Mouse (Mus musculus): ENCODE measurements at regions not wholly inside any gene's neighbourhood (a gene's known extent, or its start where the extent isn't known, plus 50 kb on each side); places are given as distances from the start of the nearest gene placed in this dataset.
"Not testable (repeated sequence)": the region's sequence is repeated elsewhere in the genome, so short reads cannot be mapped to it uniquely, and the experiment has no call there.

- no peak for ATAC-seq (ENCODE audit: insufficient number of reproducible peaks, low FRiP score, low TSS enrichment, low read depth)
- Histone ChIP-seq H3K4me1 (no peaks in the 10 kb centered on the region), H3K4me3 (no peak overlapping the region), H3K9ac (no peak overlapping the region), H3K27ac (no peak overlapping the region), H3K9me3 (no peaks in the 10 kb centered on the region), H3K4me2 (no peak overlapping the region), H3K36me3 (no peaks in the 10 kb centered on the region), H3K27me3 (no peaks in the 10 kb centered on the region)
- WGBS, result 46% methylated on average over 6 of the region's 6 CpGs
Measured at GRCm38 (mm10) chr9:4234796-4235195, 74.5 kb downstream of the Aasdhppt start.

DNA sequence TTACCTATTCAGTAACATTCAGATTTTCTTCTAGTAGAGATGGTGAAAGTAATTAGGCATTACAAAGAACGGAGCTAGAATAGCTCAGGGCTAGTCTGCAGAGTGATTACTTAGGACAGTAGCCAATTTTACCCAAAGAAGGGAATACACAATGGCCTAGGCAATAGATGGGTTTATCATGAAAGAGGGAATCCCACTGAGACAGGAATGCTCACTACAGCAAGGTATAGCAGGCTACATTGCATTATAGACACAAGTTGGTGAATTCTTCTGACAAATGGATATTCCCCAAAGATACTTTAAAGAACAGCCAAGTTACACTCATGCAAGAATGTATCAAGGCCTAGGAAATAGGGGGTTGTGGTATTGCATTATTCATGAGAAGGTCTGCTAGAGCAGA, 94.7 kb downstream of the Aasdhppt start:
- 80% methylated on average over 1 of the region's 1 CpGs for WGBS
- not testable (repeated sequence) for H3K36me3 ChIP-seq; H3K9me3 ChIP-seq; H3K9ac ChIP-seq; H3K27ac ChIP-seq; ATAC-seq (ENCODE audit: insufficient number of reproducible peaks, low FRiP score, low TSS enrichment, low read depth); H3K27me3 ChIP-seq; H3K4me2 ChIP-seq; H3K4me3 ChIP-seq; H3K4me1 ChIP-seq

DNA sequence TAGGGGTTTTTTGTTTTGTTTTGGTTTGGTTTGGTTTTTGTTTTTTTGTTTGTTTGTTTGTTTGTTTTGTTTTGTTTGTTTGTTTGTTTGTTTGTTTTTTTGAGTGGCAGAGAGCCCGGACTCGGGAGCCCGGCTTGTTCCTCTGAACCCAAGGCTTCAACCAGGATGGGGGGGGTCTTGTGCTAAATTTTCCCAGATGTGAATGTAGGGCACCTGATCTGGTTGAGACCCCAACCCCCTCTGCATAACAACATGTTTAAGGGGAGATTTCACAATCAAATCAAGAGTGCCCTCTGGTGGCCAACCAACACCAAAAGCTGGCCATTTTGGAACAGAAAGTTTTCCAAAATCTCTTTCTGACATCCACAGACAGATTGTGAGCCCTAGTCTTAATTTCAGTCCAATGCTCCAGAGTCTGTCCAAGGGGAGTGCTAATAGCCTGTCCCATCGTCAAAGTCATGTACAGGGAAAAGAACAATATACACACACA, 99.2 kb downstream of the Aasdhppt start:
- WGBS, result 85% methylated on average over 4 of the region's 4 CpGs

DNA sequence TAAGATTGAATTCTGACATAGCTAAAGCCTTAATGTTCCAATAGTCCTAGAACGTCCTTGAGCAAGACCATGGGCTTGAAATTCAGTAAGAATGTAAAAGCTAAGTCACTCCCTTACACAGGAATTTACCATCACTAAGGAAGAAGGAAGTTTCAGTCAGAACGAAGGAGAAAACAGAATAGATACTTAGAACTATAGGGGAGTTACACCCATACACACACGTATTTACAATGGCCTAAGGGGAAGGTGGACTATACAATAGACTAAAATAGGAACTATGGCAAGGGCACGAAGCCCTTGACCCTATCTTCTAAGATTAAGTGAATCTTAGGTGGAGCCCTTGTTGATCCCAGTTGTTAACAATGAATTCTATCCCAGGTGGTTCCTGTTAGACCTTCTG, 116.5 kb downstream of the Aasdhppt start:
- 81% methylated on average over 4 of the region's 4 CpGs for WGBS
- H3K4me1 ChIP-seq; H3K4me2 ChIP-seq; H3K27me3 ChIP-seq; H3K9me3 ChIP-seq; H3K36me3 ChIP-seq; H3K27ac ChIP-seq; H3K4me3 ChIP-seq; ATAC-seq (ENCODE audit: insufficient number of reproducible peaks, low FRiP score, low TSS enrichment, low read depth); H3K9ac ChIP-seq: not testable (repeated sequence)

More for the DNA sequence above, 99.2 kb downstream of the Aasdhppt start:
- Histone ChIP-seq H3K9ac (no peak overlapping the region), H3K9me3 (no peaks in the 10 kb centered on the region), H3K4me3 (no peak overlapping the region), H3K4me1 (no peaks in the 10 kb centered on the region), H3K4me2 (no peak overlapping the region), H3K27me3 (no peaks in the 10 kb centered on the region), H3K27ac (no peak overlapping the region), H3K36me3 (no peaks in the 10 kb centered on the region)
- ATAC-seq (ENCODE audit: insufficient number of reproducible peaks, low FRiP score, low TSS enrichment, low read depth), result no peak

DNA sequence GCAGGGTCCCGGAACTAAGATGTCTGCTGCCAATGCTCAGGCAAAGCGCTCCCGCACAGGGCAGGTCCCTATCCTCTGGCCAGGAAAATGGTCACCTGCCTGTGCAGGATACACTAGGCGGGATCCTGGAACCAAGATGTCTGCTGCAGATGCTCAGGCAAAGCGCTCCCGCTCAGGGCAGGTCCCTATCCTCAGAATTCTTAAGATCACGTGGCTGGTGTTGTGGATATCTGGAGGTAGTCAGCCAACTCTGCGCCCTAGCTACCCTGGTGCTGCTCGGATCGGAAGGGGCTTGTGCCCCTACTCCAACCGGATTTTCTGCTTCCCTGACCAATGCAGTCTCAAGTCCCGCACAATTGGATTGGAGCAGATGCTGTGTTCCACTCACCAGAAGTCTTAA, 153.3 kb downstream of the Aasdhppt start:
- H3K9ac ChIP-seq; H3K4me3 ChIP-seq; H3K4me1 ChIP-seq; ATAC-seq (ENCODE audit: insufficient number of reproducible peaks, low FRiP score, low TSS enrichment, low read depth); H3K9me3 ChIP-seq; H3K27ac ChIP-seq; H3K36me3 ChIP-seq; H3K4me2 ChIP-seq; H3K27me3 ChIP-seq: not testable (repeated sequence)
- WGBS, result 92% methylated on average over 12 of the region's 12 CpGs

- not testable (repeated sequence) for H3K9me3 ChIP-seq; H3K27me3 ChIP-seq; ATAC-seq (ENCODE audit: insufficient number of reproducible peaks, low FRiP score, low TSS enrichment, low read depth); H3K27ac ChIP-seq; H3K4me2 ChIP-seq; H3K4me3 ChIP-seq; H3K9ac ChIP-seq; H3K36me3 ChIP-seq; H3K4me1 ChIP-seq
- 46% methylated on average over 15 of the region's 15 CpGs for WGBS
Measured at GRCm38 (mm10) chr9:4138829-4139228, 170.4 kb downstream of the Aasdhppt start.

- Histone ChIP-seq H3K4me3 (no peak overlapping the region), H3K9ac (no peak overlapping the region), H3K36me3 (no peaks in the 10 kb centered on the region), H3K27me3 (no peaks in the 10 kb centered on the region), H3K4me2 (no peak overlapping the region), H3K4me1 (no peaks in the 10 kb centered on the region), H3K9me3 (no peaks in the 10 kb centered on the region), H3K27ac (no peak overlapping the region)
- ATAC-seq (ENCODE audit: insufficient number of reproducible peaks, low FRiP score, low TSS enrichment, low read depth), result peak; percentile 61; the same call in 1 of the 2 replicates
- 74% methylated on average over 3 of the region's 3 CpGs for WGBS
Measured at GRCm38 (mm10) chr9:4092518-4092917, 216.8 kb downstream of the Aasdhppt start.

DNA sequence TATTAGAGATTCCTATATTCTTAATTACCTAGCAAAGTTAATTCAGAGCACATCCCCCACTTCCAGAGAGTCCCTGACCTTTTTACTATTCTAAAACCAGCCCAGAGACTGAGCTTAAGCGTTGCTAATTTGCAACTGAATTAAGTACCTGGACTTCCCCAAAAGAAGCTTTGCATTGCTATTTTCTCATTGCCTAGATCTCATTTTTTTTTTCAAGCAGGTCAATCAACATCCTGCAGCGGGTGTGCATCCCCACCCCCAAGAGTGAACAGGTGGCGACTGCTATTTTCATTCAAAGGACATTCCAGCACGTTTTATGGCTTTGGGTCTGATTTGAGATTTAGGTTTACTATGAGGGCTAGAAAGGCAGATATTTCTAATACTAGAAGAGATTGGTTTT, 226.6 kb downstream of the Aasdhppt start:
- WGBS, result 66% methylated on average over 4 of the region's 4 CpGs
- not testable (repeated sequence) for H3K36me3 ChIP-seq; H3K4me3 ChIP-seq; H3K27me3 ChIP-seq; H3K4me1 ChIP-seq; H3K4me2 ChIP-seq; H3K9ac ChIP-seq; ATAC-seq (ENCODE audit: insufficient number of reproducible peaks, low FRiP score, low TSS enrichment, low read depth); H3K9me3 ChIP-seq; H3K27ac ChIP-seq

GRCm38 (mm10) chr9:4061037-4061436, 248.2 kb downstream of the Aasdhppt start:
- no peaks in the 10 kb centered on the region for H3K36me3 ChIP-seq
- H3K4me3 ChIP-seq, result no peak overlapping the region
- H3K4me1 ChIP-seq, result no peaks in the 10 kb centered on the region
- ATAC-seq (ENCODE audit: insufficient number of reproducible peaks, low FRiP score, low TSS enrichment, low read depth), result no peak
- no peaks in the 10 kb centered on the region for H3K9me3 ChIP-seq
- H3K4me2 ChIP-seq, result no peak overlapping the region
- H3K27ac ChIP-seq, result no peak overlapping the region
- no peaks in the 10 kb centered on the region for H3K27me3 ChIP-seq
- no peak overlapping the region for H3K9ac ChIP-seq

DNA sequence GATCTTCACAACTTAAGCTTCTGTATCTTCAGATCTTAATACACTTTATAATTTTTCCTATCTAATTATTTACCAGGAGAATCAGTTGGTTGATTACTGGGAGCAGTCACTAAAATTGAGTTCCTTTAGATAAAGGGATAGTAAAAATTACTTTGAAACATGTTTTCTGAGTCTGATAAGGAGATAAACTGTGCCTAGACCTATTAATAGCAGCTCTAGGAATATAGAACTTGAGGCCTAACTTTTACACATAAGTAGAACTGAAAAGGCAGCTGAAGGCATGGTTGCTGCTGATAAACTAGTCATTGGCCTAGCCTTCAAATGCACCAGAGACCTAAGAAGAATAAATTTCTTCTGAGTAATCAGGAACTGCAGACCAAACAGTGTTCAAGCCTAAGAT, 260.5 kb downstream of the Aasdhppt start:
- Histone ChIP-seq H3K4me2 (no peak overlapping the region), H3K4me1 (no peaks in the 10 kb centered on the region), H3K9ac (no peak overlapping the region), H3K9me3 (no peaks in the 10 kb centered on the region), H3K36me3 (no peaks in the 10 kb centered on the region), H3K27me3 (no peaks in the 10 kb centered on the region), H3K27ac (no peak overlapping the region), H3K4me3 (no peak overlapping the region)
- ATAC-seq (ENCODE audit: insufficient number of reproducible peaks, low FRiP score, low TSS enrichment, low read depth), result no peak

DNA sequence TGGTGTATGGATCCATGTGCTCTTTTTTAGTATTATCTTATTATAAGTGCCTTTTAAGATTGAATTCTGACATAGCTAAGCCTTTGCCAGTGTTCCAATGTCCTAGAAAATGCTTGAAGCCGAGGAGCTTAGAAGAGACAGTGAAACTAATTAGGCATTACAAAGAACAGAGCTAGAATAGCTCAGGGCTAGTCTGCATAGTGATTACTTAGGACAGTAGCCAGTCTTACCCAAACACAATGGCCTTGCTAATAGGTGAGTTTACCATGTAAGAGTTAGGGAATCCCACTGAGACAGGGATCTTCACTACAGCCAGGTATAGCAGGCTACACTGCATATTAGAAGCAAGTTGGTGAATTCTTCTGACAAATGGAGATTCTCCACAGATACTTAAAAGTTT, 261.6 kb downstream of the Aasdhppt start:
- not testable (repeated sequence) for H3K4me2 ChIP-seq; H3K9me3 ChIP-seq; H3K36me3 ChIP-seq; ATAC-seq (ENCODE audit: insufficient number of reproducible peaks, low FRiP score, low TSS enrichment, low read depth); H3K4me3 ChIP-seq; H3K27ac ChIP-seq; H3K9ac ChIP-seq; H3K27me3 ChIP-seq; H3K4me1 ChIP-seq
- WGBS, result 22% methylated on average over 1 of the region's 1 CpGs

- no peaks in the 10 kb centered on the region for H3K36me3 ChIP-seq
- no peak for ATAC-seq (ENCODE audit: insufficient number of reproducible peaks, low FRiP score, low TSS enrichment, low read depth)
- no peak overlapping the region for H3K9ac ChIP-seq
- no peaks in the 10 kb centered on the region for H3K9me3 ChIP-seq
- 91% methylated on average over 1 of the region's 1 CpGs for WGBS
- H3K27me3 ChIP-seq, result no peaks in the 10 kb centered on the region
- no peaks in the 10 kb centered on the region for H3K4me1 ChIP-seq
- no peak overlapping the region for H3K4me2 ChIP-seq
- no peak overlapping the region for H3K27ac ChIP-seq
- H3K4me3 ChIP-seq, result no peak overlapping the region
Measured at GRCm38 (mm10) chr9:4040871-4041665, 268.2 kb downstream of the Aasdhppt start.

DNA sequence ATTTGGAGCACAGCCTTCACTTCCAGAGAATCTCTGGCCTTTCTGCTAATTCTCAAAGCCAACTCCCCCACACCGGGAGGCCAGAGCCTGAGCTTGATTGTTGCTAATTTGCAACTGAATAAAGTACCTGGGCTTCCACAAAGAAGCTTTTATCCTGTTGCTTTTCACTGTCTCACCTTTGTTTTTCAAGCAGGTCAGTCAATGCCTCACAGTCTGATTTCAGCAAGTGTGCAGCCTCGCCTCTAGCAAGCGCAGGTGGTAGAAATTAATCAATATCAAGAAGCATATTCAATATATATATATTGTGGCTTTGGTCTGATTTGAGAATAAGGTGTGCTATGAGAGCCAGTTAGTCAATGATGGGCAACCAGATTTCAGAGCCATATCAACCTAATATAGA, 282.1 kb downstream of the Aasdhppt start:
- not testable (repeated sequence) for H3K4me1 ChIP-seq; H3K36me3 ChIP-seq; H3K9me3 ChIP-seq; H3K27ac ChIP-seq; ATAC-seq (ENCODE audit: insufficient number of reproducible peaks, low FRiP score, low TSS enrichment, low read depth); H3K4me2 ChIP-seq; H3K4me3 ChIP-seq; H3K9ac ChIP-seq; H3K27me3 ChIP-seq
- 83% methylated on average over 3 of the region's 3 CpGs for WGBS
